Mouse (Mus musculus): ENCODE results near the gene Cd63. TPM values are rescaled to one million over a fixed set of nuclear protein-coding genes. Genes with fewer than 3 reads are reported as not detected.

The Cd63 gene
- 324 and 334 TPM in 2 replicates for polyA plus RNA-seq (2014; fragmentation: Nextera tagmentation; extraction: Ambion mirVana)

DNA sequence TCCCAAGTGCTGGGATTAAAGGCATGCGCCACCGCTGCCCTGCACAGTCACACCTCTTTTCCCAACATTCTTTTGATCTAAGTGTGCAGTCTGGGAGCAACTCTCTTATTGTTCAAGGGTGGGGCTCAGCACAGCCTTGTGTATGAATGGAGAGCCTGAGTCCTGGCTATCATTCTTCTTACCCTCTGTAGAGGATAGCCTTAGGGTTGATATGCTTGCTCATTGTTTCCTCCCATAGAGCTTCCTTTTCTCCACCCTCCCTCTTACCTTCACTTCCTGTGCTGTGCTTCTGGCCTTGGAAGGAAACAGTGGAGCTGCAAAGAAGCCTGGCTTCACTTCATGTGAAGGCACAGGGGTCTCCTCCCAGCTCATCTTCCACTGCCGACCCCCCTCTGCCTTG lies at the start of gene Cd63:
Gene Cd63 (plus strand): TSS at position 292 of the 400 bp plus-strand sequence.
- H3K9ac ChIP-seq (replicated peaks; ENCODE audit: low read length): no peak within 1 kb of the TSS
- peaks cover 4% of the 10 kb centered on the region; the same call in 1 of the 2 replicates for H3K27me3 ChIP-seq (ENCODE audit: control insufficient read depth, insufficient read depth, low read length)
- WGBS: 88% methylated on average over 3 of the region's 3 CpGs

DNA sequence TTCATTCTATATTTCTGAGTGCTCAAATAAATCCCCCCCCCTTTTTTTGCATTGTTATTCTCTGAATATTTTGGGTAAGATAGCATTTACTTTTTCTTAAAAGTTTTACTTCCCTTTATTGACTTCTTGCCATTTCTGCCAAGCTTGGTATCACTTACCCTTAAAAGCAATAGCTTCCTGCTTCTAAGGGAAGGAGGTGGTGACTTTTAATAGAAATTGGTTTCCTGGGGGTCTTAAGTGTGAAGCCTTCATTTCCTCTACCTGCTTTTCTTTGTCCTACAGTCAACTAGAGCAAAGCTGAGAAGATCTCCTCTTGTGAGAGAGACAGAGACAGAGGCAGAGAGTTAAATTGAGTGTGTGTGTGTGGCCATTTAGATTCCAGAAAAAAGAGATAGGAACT lies 39.6 kb upstream of the Cd63 start:
- Histone ChIP-seq H3K27me3 (ENCODE audit: control insufficient read depth, insufficient read depth, low read length) (no peaks in the 10 kb centered on the region), H3K4me3 (ENCODE audit: low read depth, low read length) (no peak overlapping the region), H3K27ac (replicated peaks; ENCODE audit: low read depth, low read length) (no peak overlapping the region), H3K9ac (replicated peaks; ENCODE audit: low read length) (no peak overlapping the region), H3K4me1 (ENCODE audit: control insufficient read depth, insufficient read depth, low read length) (no peaks in the 10 kb centered on the region), H3K4me2 (ENCODE audit: low read depth, low read length) (no peak overlapping the region), H3K36me3 (replicated peaks; ENCODE audit: control insufficient read depth, insufficient read depth, low read depth, low read length) (no peaks in the 10 kb centered on the region; the same call in none of the 2 replicates), H3K9me3 (replicated peaks; ENCODE audit: control insufficient read depth, low read length) (no peaks in the 10 kb centered on the region)
- no peak for DNase-seq (ENCODE audit: low spot score)
- ATAC-seq (replicated peaks; ENCODE audit: insufficient number of reproducible peaks, low FRiP score, low TSS enrichment, low read depth): no peak

More for the DNA sequence above, at the start of gene Cd63:
- no peaks in the 10 kb centered on the region for H3K9me3 ChIP-seq (replicated peaks; ENCODE audit: control insufficient read depth, low read length)
- no peak within 1 kb of the TSS for H3K27ac ChIP-seq (replicated peaks; ENCODE audit: low read depth, low read length)
- DNase-seq (ENCODE audit: low spot score) (no peak), ATAC-seq (replicated peaks; ENCODE audit: insufficient number of reproducible peaks, low FRiP score, low TSS enrichment, low read depth) (no peak)
- H3K4me3 ChIP-seq (ENCODE audit: low read depth, low read length): no peak within 1 kb of the TSS
- no peaks in the 10 kb centered on the region for H3K36me3 ChIP-seq (replicated peaks; ENCODE audit: control insufficient read depth, insufficient read depth, low read depth, low read length)
- H3K4me1 ChIP-seq (ENCODE audit: control insufficient read depth, insufficient read depth, low read length): no peaks in the 10 kb centered on the region
- no peak within 1 kb of the TSS for H3K4me2 ChIP-seq (ENCODE audit: low read depth, low read length)

DNA sequence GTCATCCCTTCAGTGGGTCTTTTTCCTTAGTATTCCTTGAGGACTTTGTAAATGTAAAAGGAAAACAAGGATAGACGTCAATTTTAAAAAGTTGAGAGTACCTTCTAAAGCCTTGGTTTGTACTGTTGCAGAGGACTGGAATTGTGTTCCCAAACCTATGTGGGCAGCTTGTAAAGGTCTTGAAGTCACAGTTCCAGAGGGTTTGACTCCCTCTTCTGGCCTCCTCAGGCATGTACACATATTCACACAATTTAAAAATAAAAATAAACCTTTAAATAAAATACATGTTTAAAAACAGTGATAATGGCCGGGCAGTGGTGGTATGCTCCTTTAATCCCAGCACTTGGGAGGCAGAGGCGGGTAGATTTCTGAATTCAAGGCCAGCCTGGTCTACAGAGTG lies 34.7 kb upstream of the Cd63 start:
- Histone ChIP-seq H3K4me1 (ENCODE audit: control insufficient read depth, insufficient read depth, low read length) (no peaks in the 10 kb centered on the region), H3K9ac (replicated peaks; ENCODE audit: low read length) (no peak overlapping the region), H3K27me3 (ENCODE audit: control insufficient read depth, insufficient read depth, low read length) (no peaks in the 10 kb centered on the region), H3K9me3 (replicated peaks; ENCODE audit: control insufficient read depth, low read length) (no peaks in the 10 kb centered on the region), H3K27ac (replicated peaks; ENCODE audit: low read depth, low read length) (no peak overlapping the region), H3K4me3 (ENCODE audit: low read depth, low read length) (no peak overlapping the region), H3K4me2 (ENCODE audit: low read depth, low read length) (no peak overlapping the region), H3K36me3 (replicated peaks; ENCODE audit: control insufficient read depth, insufficient read depth, low read depth, low read length) (peaks cover 1% of the 10 kb centered on the region)
- DNase-seq (ENCODE audit: low spot score) (peak; percentile 21), ATAC-seq (replicated peaks; ENCODE audit: insufficient number of reproducible peaks, low FRiP score, low TSS enrichment, low read depth) (no peak)
- WGBS: 83% methylated on average over 3 of the region's 3 CpGs

DNA sequence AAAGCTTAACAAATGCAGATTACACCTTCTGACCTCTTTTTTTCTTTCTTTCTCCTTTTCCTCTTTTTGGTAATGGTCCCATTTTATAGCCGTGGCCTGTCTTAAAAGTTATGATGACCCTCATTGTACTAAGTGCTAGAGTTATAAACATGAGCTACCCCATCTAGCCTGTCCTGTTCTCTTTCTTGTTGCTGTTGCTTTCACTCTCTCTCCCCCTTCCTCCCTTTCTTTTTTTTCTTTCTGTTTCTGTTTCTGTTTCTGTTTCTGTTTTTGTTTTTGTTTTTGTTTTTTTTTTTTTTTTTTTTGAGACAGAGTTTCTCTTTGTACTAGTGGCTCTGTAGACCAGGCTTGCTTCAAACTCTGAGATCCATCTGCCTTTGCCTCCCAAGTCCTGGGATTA lies 34.3 kb upstream of the Cd63 start:
- H3K36me3 ChIP-seq (replicated peaks; ENCODE audit: control insufficient read depth, insufficient read depth, low read depth, low read length): peaks cover 2% of the 10 kb centered on the region; the same call in 1 of the 2 replicates
- no peak for DNase-seq (ENCODE audit: low spot score)
- H3K9me3 ChIP-seq (replicated peaks; ENCODE audit: control insufficient read depth, low read length): no peaks in the 10 kb centered on the region
- H3K9ac ChIP-seq (replicated peaks; ENCODE audit: low read length): no peak overlapping the region
- no peak overlapping the region for H3K4me3 ChIP-seq (ENCODE audit: low read depth, low read length)
- H3K27ac ChIP-seq (replicated peaks; ENCODE audit: low read depth, low read length): no peak overlapping the region
- H3K4me1 ChIP-seq (ENCODE audit: control insufficient read depth, insufficient read depth, low read length): no peaks in the 10 kb centered on the region
- H3K4me2 ChIP-seq (ENCODE audit: low read depth, low read length): no peak overlapping the region
- ATAC-seq (replicated peaks; ENCODE audit: insufficient number of reproducible peaks, low FRiP score, low TSS enrichment, low read depth): no peak
- no peaks in the 10 kb centered on the region for H3K27me3 ChIP-seq (ENCODE audit: control insufficient read depth, insufficient read depth, low read length)
- 92% methylated on average over 1 of the region's 1 CpGs for WGBS

DNA sequence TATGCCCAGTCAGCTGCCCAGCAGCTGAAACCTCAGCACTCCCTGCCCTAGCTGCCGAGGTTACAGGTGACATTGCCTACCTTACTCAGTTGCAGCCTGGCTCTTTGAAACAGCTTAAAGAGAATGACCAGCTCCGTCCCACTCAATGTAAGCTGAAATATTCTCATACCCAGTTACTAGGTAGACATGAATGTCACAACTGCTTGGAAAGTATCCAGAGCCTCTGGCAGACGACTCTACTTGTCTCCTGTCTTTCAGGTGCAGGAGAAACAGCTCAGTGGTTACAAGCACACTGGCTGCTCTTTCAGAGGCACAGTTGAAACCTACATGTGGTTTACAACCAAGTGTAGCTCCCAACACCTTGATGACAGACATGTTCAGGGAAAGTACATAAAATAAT lies 30.4 kb upstream of the Cd63 start:
- Histone ChIP-seq H3K36me3 (replicated peaks; ENCODE audit: control insufficient read depth, insufficient read depth, low read depth, low read length) (peaks cover 2% of the 10 kb centered on the region; the same call in 1 of the 2 replicates), H3K27ac (replicated peaks; ENCODE audit: low read depth, low read length) (no peak overlapping the region), H3K4me1 (ENCODE audit: control insufficient read depth, insufficient read depth, low read length) (no peaks in the 10 kb centered on the region), H3K4me2 (ENCODE audit: low read depth, low read length) (no peak overlapping the region), H3K9ac (replicated peaks; ENCODE audit: low read length) (no peak overlapping the region), H3K9me3 (replicated peaks; ENCODE audit: control insufficient read depth, low read length) (no peaks in the 10 kb centered on the region), H3K27me3 (ENCODE audit: control insufficient read depth, insufficient read depth, low read length) (no peaks in the 10 kb centered on the region), H3K4me3 (ENCODE audit: low read depth, low read length) (no peak overlapping the region)
- DNase-seq (ENCODE audit: low spot score) (no peak), ATAC-seq (replicated peaks; ENCODE audit: insufficient number of reproducible peaks, low FRiP score, low TSS enrichment, low read depth) (no peak)
- WGBS: 80% methylated on average over 3 of the region's 3 CpGs

DNA sequence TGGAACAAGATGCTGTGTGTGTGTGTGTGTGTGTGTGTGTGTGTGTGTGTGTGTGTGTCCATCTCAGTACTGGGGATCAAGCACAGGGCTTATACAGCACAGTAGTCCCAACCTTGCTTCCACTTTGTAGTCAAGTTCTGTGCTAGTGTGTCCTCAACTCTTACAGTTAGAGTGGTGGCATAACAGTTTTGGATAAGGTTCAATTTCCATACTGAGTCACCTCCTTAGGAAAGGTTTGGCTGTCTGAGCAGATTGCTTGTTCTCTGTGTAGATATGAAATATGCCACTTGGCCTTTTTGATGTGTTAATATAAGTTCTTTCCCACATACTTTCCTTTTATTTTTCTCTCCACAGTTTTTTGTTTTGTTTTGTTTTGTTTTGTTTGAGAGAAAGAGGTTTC lies 22.5 kb upstream of the Cd63 start:
- Histone ChIP-seq H3K27me3 (ENCODE audit: control insufficient read depth, insufficient read depth, low read length) (no peaks in the 10 kb centered on the region), H3K27ac (replicated peaks; ENCODE audit: low read depth, low read length) (no peak overlapping the region), H3K9me3 (replicated peaks; ENCODE audit: control insufficient read depth, low read length) (no peaks in the 10 kb centered on the region), H3K4me2 (ENCODE audit: low read depth, low read length) (no peak overlapping the region), H3K36me3 (replicated peaks; ENCODE audit: control insufficient read depth, insufficient read depth, low read depth, low read length) (peaks cover 3% of the 10 kb centered on the region; the same call in 1 of the 2 replicates), H3K9ac (replicated peaks; ENCODE audit: low read length) (no peak overlapping the region), H3K4me1 (ENCODE audit: control insufficient read depth, insufficient read depth, low read length) (no peaks in the 10 kb centered on the region), H3K4me3 (ENCODE audit: low read depth, low read length) (no peak overlapping the region)
- ATAC-seq (replicated peaks; ENCODE audit: insufficient number of reproducible peaks, low FRiP score, low TSS enrichment, low read depth): no peak
- no peak for DNase-seq (ENCODE audit: low spot score)

DNA sequence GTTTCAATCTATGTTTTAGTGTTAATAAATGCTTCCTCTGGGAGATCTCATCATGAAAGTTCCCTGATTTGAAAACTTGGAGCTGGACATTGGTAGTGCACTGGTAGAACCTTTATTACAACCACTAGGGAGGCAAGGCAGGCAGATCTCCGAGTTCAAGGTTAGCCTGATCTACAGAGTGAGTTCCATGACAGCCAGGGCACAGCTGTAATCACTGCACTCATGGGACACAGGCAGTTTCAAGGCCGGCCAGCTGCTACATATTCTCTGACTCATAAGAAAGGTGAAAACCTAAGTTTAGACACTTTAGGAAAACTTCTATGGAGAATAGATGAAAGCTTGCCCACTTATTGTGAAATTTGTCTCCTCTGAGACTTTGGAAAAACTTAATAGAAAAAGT lies 22.0 kb upstream of the Cd63 start:
- 77% methylated on average over 2 of the region's 2 CpGs for WGBS
- H3K9me3 ChIP-seq (replicated peaks; ENCODE audit: control insufficient read depth, low read length): no peaks in the 10 kb centered on the region
- DNase-seq (ENCODE audit: low spot score) (no peak), ATAC-seq (replicated peaks; ENCODE audit: insufficient number of reproducible peaks, low FRiP score, low TSS enrichment, low read depth) (no peak)
- peaks cover 4% of the 10 kb centered on the region; the same call in 1 of the 2 replicates for H3K36me3 ChIP-seq (replicated peaks; ENCODE audit: control insufficient read depth, insufficient read depth, low read depth, low read length)
- no peaks in the 10 kb centered on the region for H3K4me1 ChIP-seq (ENCODE audit: control insufficient read depth, insufficient read depth, low read length)
- H3K4me3 ChIP-seq (ENCODE audit: low read depth, low read length): no peak overlapping the region
- no peak overlapping the region for H3K27ac ChIP-seq (replicated peaks; ENCODE audit: low read depth, low read length)
- H3K9ac ChIP-seq (replicated peaks; ENCODE audit: low read length): no peak overlapping the region
- no peaks in the 10 kb centered on the region for H3K27me3 ChIP-seq (ENCODE audit: control insufficient read depth, insufficient read depth, low read length)
- H3K4me2 ChIP-seq (ENCODE audit: low read depth, low read length): no peak overlapping the region

DNA sequence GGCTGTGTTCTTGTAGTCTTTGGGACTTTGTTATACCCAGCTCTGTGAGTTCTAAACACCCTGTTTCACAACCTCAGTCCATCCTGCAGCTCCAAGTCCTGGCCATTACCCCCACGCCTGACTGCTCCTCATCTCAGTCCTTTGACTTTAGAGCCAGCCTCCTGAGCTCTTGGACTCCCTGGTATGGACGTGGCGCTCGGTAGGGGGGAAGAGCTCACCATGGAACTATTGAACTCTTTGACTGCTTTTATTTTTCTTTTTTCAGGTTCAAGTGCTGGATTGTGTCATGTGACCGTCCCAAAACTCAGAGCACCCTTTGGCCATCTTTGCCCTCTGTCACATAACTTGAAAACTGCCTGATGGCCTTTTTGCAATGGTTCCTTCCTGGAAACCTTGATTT lies 18.7 kb upstream of the Cd63 start:
- Histone ChIP-seq H3K4me2 (ENCODE audit: low read depth, low read length) (no peak overlapping the region), H3K9me3 (replicated peaks; ENCODE audit: control insufficient read depth, low read length) (no peaks in the 10 kb centered on the region), H3K4me1 (ENCODE audit: control insufficient read depth, insufficient read depth, low read length) (no peaks in the 10 kb centered on the region), H3K9ac (replicated peaks; ENCODE audit: low read length) (no peak overlapping the region), H3K36me3 (replicated peaks; ENCODE audit: control insufficient read depth, insufficient read depth, low read depth, low read length) (peaks cover 8% of the 10 kb centered on the region; the same call in 1 of the 2 replicates), H3K27ac (replicated peaks; ENCODE audit: low read depth, low read length) (no peak overlapping the region), H3K27me3 (ENCODE audit: control insufficient read depth, insufficient read depth, low read length) (no peaks in the 10 kb centered on the region), H3K4me3 (ENCODE audit: low read depth, low read length) (no peak overlapping the region)
- no peak for DNase-seq (ENCODE audit: low spot score)
- 81% methylated on average over 5 of the region's 5 CpGs for WGBS
- no peak for ATAC-seq (replicated peaks; ENCODE audit: insufficient number of reproducible peaks, low FRiP score, low TSS enrichment, low read depth)

Data from embryonic facial prominence, embryonic 11.5 days (tissue).